Mouse (Mus musculus) heart, adult 2 months (tissue): ENCODE measurements around the gene L2hgdh.

ENCODE experiments used
- CTCF ChIP-seq: fragments of 200-600 bp; IDR thresholded peaks from 2 replicates; pipeline ENCODE4 v1.8.1; 2022; ENCODE audit warnings: antibody characterized with exemption, mild to moderate bottlenecking, moderate library complexity
- EP300 ChIP-seq: fragments of 200-500 bp; IDR thresholded peaks from 2 replicates; pipeline ENCODE4 v1.6.1; 2011; ENCODE audit warnings: low read depth, low read length, control low read depth; ENCODE audit not compliant: insufficient read depth
- POLR2A ChIP-seq: fragments of 200-500 bp; IDR thresholded peaks from 2 replicates; pipeline ENCODE4 v1.6.1; 2011; ENCODE audit warnings: mild to moderate bottlenecking, low read depth, low read length, control low read depth; ENCODE audit not compliant: insufficient read depth

DNA sequence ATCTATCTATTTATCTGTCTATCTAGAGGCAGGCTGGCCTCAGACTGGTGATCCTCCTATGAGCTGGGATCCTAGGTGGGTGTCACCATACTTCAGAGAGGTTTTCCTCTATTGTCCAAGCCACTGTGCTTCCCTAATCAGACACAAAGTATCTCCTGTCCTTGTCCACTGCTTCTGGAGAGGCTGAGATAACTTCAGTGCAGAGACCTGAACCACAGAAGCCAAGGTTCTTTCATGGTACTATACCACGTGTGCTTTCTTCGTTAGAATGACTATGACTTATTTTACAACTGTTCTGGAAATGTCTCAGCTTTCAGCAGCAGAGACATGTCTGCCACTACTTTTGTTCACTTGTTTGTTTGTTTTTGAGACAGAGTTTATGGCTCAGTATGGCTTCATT, 44.2 kb upstream of the L2hgdh start:
- TF ChIP-seq CTCF (no peak), POLR2A (no peak), EP300 (no peak)
